Comparison of ENCODE assay signal across 8 mouse cellular contexts in the genomic region with DNA sequence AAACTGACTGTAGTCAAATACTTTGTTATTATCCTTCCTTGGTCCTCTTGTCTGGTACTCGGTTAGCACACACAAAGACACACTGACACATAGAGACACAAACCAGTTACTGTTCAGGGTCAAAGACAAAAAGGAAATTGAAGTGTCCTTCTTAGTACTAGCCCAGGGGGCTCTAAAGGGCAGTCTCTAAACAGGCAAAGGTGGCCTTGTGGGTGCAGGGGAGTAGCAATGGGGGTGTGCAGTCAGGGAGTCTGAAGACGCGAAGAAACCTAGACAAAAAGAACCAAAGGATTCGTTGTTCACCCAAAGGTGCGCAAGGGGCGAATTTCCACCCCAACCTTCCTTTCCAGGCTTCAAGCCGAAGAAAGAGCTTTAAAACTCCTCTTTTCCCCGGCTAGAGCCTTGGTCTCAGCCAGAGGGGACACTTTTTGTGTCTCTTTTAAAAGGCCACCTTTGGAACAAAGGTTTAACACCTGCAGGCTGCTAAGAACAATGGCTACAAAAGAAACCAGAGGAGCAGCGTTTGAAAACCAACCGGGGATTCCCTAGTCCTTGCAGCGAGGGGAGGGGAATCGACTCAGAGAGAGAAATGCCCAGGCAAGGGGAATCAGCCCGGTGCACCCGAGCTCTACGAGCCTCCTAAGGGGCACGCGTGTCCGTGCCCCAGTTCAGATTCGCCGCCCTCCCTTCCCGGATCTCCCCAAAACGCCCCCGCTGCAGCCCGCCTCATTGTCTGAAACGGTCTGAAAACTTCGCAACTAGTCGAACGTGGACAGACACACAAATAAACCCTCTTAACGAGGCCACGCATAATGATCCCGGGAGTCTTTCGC. TPM values are rescaled to one million over a fixed set of nuclear protein-coding genes. Genes with fewer than 3 reads are reported as not detected.
A peak's percentile ranks its signal among the peaks of the same experiment; 100 is the strongest.
DNase-seq lines count a peak whose midpoint lies in the region; ATAC-seq and TF ChIP-seq lines count a peak whose summit lies in the region.

No protein-coding gene starts in this region.

- peaks cover 50% of the 10 kb centered on the region for H3K4me1 ChIP-seq in E14TG2a.4 (replicated peaks; ENCODE audit: low read depth, low read length)
- H3K4me1 ChIP-seq in embryonic facial prominence, embryonic 10.5 days: peaks cover 48% of the 10 kb centered on the region
- H3K4me1 ChIP-seq in heart, embryonic 15.5 days (replicated peaks): peaks cover 25% of the 10 kb centered on the region

- H3K36me3 ChIP-seq in E14TG2a.4 (ENCODE audit: insufficient read depth, low read length): no peaks in the 10 kb centered on the region
- H3K36me3 ChIP-seq in embryonic facial prominence, embryonic 10.5 days (replicated peaks): peaks cover 5% of the 10 kb centered on the region
- H3K36me3 ChIP-seq in heart, embryonic 15.5 days: peaks cover 3% of the 10 kb centered on the region; the same call in 1 of the 2 replicates

- TF ChIP-seq CTCF in E14TG2a.4 (conservative IDR thresholded peaks at IDR 0.05; ENCODE audit: low read length): no peak

- no peaks in the 10 kb centered on the region for H3K9me3 ChIP-seq in E14TG2a.4 (ENCODE audit: low read length)
- no peaks in the 10 kb centered on the region for H3K9me3 ChIP-seq in embryonic facial prominence, embryonic 10.5 days
- H3K9me3 ChIP-seq in heart, embryonic 15.5 days (replicated peaks): no peaks in the 10 kb centered on the region

- no peak for ATAC-seq in heart, embryonic 15.5 days (replicated peaks; ENCODE audit: insufficient number of reproducible peaks, insufficient read depth, low FRiP score, low read depth)

- under 1% methylated on average over 32 of the region's 32 CpGs for WGBS in embryonic facial prominence, embryonic 10.5 days
- under 1% methylated on average over 32 of the region's 32 CpGs for WGBS in heart, embryonic 15.5 days

- H3K4me3 ChIP-seq in E14TG2a.4 (replicated peaks; ENCODE audit: low read length): peak overlapping the region; percentile 84
- H3K4me3 ChIP-seq in embryonic facial prominence, embryonic 10.5 days: peak overlapping the region; percentile 83
- H3K4me3 ChIP-seq in heart, embryonic 15.5 days: peak overlapping the region; percentile 82

- peak; percentile 51 for DNase-seq in 3134 (ENCODE audit: extremely low read depth, insufficient read length, low spot score)
- peak; percentile 67 for DNase-seq in embryonic facial prominence, embryonic 10.5 days (ENCODE audit: low spot score)
- DNase-seq in kidney, postnatal 36 days: peak; percentile 25 to 55
- peak; percentile 55 for DNase-seq in mesoderm, embryonic 11.5 days (ENCODE audit: low read depth, low spot score)
- peak; percentile 48 to 59 for DNase-seq in spleen, adult 18-20 months
- DNase-seq in ovary, postnatal 10 days (ENCODE audit: low spot score): no peak

- peak overlapping the region; percentile 94 for H3K9ac ChIP-seq in heart, embryonic 15.5 days

- H3K27ac ChIP-seq in embryonic facial prominence, embryonic 10.5 days (replicated peaks): peak overlapping the region; percentile 96
- H3K27ac ChIP-seq in heart, embryonic 15.5 days: peak overlapping the region; percentile 99

- H3K4me2 ChIP-seq in heart, embryonic 15.5 days: peak overlapping the region; percentile 86

- H3K27me3 ChIP-seq in E14TG2a.4 (ENCODE audit: insufficient read depth, low read length): peaks cover 51% of the 10 kb centered on the region
- H3K27me3 ChIP-seq in embryonic facial prominence, embryonic 10.5 days (replicated peaks; ENCODE audit: low read depth, poor library complexity, severe bottlenecking): no peaks in the 10 kb centered on the region
- H3K27me3 ChIP-seq in heart, embryonic 15.5 days: no peaks in the 10 kb centered on the region

RNA-seq across cellular contexts. Expression of gene Trib2, which starts 2.3 kb away (rescaled TPM):
- polyA plus RNA-seq in embryonic facial prominence, embryonic 10.5 days (2016; fragmentation: Nextera tagmentation; extraction: Ambion mirVana): 33.8 and 43.4 TPM in 2 replicates
- polyA plus RNA-seq in heart, embryonic 15.5 days (2015; fragmentation: Nextera tagmentation; extraction: Ambion mirVana): 44.9 and 48.3 TPM in 2 replicates
